Mouse (Mus musculus): ENCODE results near the gene Elk3. TPM values are rescaled to one million over a fixed set of nuclear protein-coding genes. Genes with fewer than 3 reads are reported as not detected.

Gene Elk3
- polyA plus RNA-seq, 1 experiment: 0.10 TPM

- TF ChIP-seq TAL1 (IDR thresholded peaks at IDR 0.05; ENCODE audit: low read length): no peak
- no peak for TF ChIP-seq GATA1 (IDR thresholded peaks at IDR 0.05; ENCODE audit: low read length)
Measured at GRCm38 (mm10) chr10:93306367-93306766, 4.6 kb downstream of the Elk3 start.

GRCm38 (mm10) chr10:93305946-93306345 is 5.0 kb downstream of the Elk3 start:
- Histone ChIP-seq H3K9me3 (ENCODE audit: control insufficient read depth, low read length) (no peaks in the 10 kb centered on the region; the same call in 1 of the 2 replicates), H3K36me3 (ENCODE audit: control insufficient read depth) (no peaks in the 10 kb centered on the region), H3K27me3 (ENCODE audit: control insufficient read depth) (peaks cover 29% of the 10 kb centered on the region), H3K4me1 (ENCODE audit: control insufficient read depth) (peaks cover 2% of the 10 kb centered on the region), H3K4me3 (replicated peaks) (no peak overlapping the region)
- TF ChIP-seq TAL1 (IDR thresholded peaks at IDR 0.05; ENCODE audit: low read length): no peak
- TF ChIP-seq GATA1 (IDR thresholded peaks at IDR 0.05; ENCODE audit: low read length): no peak

More at GRCm38 (mm10) chr10:93306367-93306766, 4.6 kb downstream of the Elk3 start:
- Histone ChIP-seq H3K36me3 (ENCODE audit: control insufficient read depth) (no peaks in the 10 kb centered on the region), H3K27me3 (ENCODE audit: control insufficient read depth) (peaks cover 34% of the 10 kb centered on the region), H3K4me1 (ENCODE audit: control insufficient read depth) (peaks cover 2% of the 10 kb centered on the region), H3K4me3 (replicated peaks) (no peak overlapping the region), H3K9me3 (ENCODE audit: control insufficient read depth, low read length) (no peaks in the 10 kb centered on the region; the same call in 1 of the 2 replicates)

GRCm38 (mm10) chr10:93303231-93303630 is 7.7 kb downstream of the Elk3 start:
- TF ChIP-seq TAL1 (IDR thresholded peaks at IDR 0.05; ENCODE audit: low read length) (no peak), GATA1 (IDR thresholded peaks at IDR 0.05; ENCODE audit: low read length) (no peak)
- Histone ChIP-seq H3K4me1 (ENCODE audit: control insufficient read depth) (no peaks in the 10 kb centered on the region), H3K9me3 (ENCODE audit: control insufficient read depth, low read length) (no peaks in the 10 kb centered on the region), H3K27me3 (ENCODE audit: control insufficient read depth) (peaks cover 6% of the 10 kb centered on the region), H3K36me3 (ENCODE audit: control insufficient read depth) (no peaks in the 10 kb centered on the region), H3K4me3 (replicated peaks) (no peak overlapping the region)

GRCm38 (mm10) chr10:93301831-93302230 is 9.1 kb downstream of the Elk3 start:
- H3K4me1 ChIP-seq (ENCODE audit: control insufficient read depth): no peaks in the 10 kb centered on the region
- no peaks in the 10 kb centered on the region for H3K36me3 ChIP-seq (ENCODE audit: control insufficient read depth)
- H3K27me3 ChIP-seq (ENCODE audit: control insufficient read depth): peaks cover 6% of the 10 kb centered on the region; the same call in 1 of the 2 replicates
- H3K9me3 ChIP-seq (ENCODE audit: control insufficient read depth, low read length): no peaks in the 10 kb centered on the region
- H3K4me3 ChIP-seq (replicated peaks): no peak overlapping the region
- no peak for TF ChIP-seq TAL1 (IDR thresholded peaks at IDR 0.05; ENCODE audit: low read length)

- TF ChIP-seq TAL1 (IDR thresholded peaks at IDR 0.05; ENCODE audit: low read length): no peak
- no peak for TF ChIP-seq GATA1 (IDR thresholded peaks at IDR 0.05; ENCODE audit: low read length)
- no peaks in the 10 kb centered on the region for H3K9me3 ChIP-seq (ENCODE audit: control insufficient read depth, low read length)
- H3K4me3 ChIP-seq (replicated peaks): no peak overlapping the region
- H3K4me1 ChIP-seq (ENCODE audit: control insufficient read depth): no peaks in the 10 kb centered on the region
- H3K27me3 ChIP-seq (ENCODE audit: control insufficient read depth): peaks cover 30% of the 10 kb centered on the region
- no peaks in the 10 kb centered on the region for H3K36me3 ChIP-seq (ENCODE audit: control insufficient read depth)
Measured at GRCm38 (mm10) chr10:93298208-93298607, 12.7 kb downstream of the Elk3 start.

GRCm38 (mm10) chr10:93297774-93298173 is 13.2 kb downstream of the Elk3 start:
- TF ChIP-seq TAL1 (IDR thresholded peaks at IDR 0.05; ENCODE audit: low read length) (no peak), GATA1 (IDR thresholded peaks at IDR 0.05; ENCODE audit: low read length) (no peak)
- Histone ChIP-seq H3K27me3 (ENCODE audit: control insufficient read depth) (peaks cover 34% of the 10 kb centered on the region), H3K36me3 (ENCODE audit: control insufficient read depth) (no peaks in the 10 kb centered on the region), H3K4me3 (replicated peaks) (no peak overlapping the region), H3K9me3 (ENCODE audit: control insufficient read depth, low read length) (no peaks in the 10 kb centered on the region), H3K4me1 (ENCODE audit: control insufficient read depth) (no peaks in the 10 kb centered on the region)

GRCm38 (mm10) chr10:93294547-93295219 is 16.3 kb downstream of the Elk3 start:
- H3K4me3 ChIP-seq (replicated peaks): no peak overlapping the region

GRCm38 (mm10) chr10:93293621-93294020 is 17.3 kb downstream of the Elk3 start:
- H3K4me3 ChIP-seq (replicated peaks): no peak overlapping the region
- peaks cover 35% of the 10 kb centered on the region for H3K27me3 ChIP-seq (ENCODE audit: control insufficient read depth)
- TF ChIP-seq TAL1 (IDR thresholded peaks at IDR 0.05; ENCODE audit: low read length) (no peak), GATA1 (IDR thresholded peaks at IDR 0.05; ENCODE audit: low read length) (no peak)
- no peaks in the 10 kb centered on the region for H3K36me3 ChIP-seq (ENCODE audit: control insufficient read depth)
- H3K4me1 ChIP-seq (ENCODE audit: control insufficient read depth): peaks cover 4% of the 10 kb centered on the region
- H3K9me3 ChIP-seq (ENCODE audit: control insufficient read depth, low read length): no peaks in the 10 kb centered on the region

More at GRCm38 (mm10) chr10:93294547-93295219, 16.3 kb downstream of the Elk3 start:
- no peaks in the 10 kb centered on the region for H3K9me3 ChIP-seq (ENCODE audit: control insufficient read depth, low read length)
- H3K4me1 ChIP-seq (ENCODE audit: control insufficient read depth): peaks cover 4% of the 10 kb centered on the region
- TF ChIP-seq GATA1 (IDR thresholded peaks at IDR 0.05; ENCODE audit: low read length) (no peak), TAL1 (IDR thresholded peaks at IDR 0.05; ENCODE audit: low read length) (no peak)
- H3K36me3 ChIP-seq (ENCODE audit: control insufficient read depth): no peaks in the 10 kb centered on the region
- H3K27me3 ChIP-seq (ENCODE audit: control insufficient read depth): peaks cover 38% of the 10 kb centered on the region

GRCm38 (mm10) chr10:93291843-93292242 is 19.1 kb downstream of the Elk3 start:
- Histone ChIP-seq H3K36me3 (ENCODE audit: control insufficient read depth) (no peaks in the 10 kb centered on the region), H3K4me1 (ENCODE audit: control insufficient read depth) (peaks cover 6% of the 10 kb centered on the region), H3K4me3 (replicated peaks) (no peak overlapping the region), H3K9me3 (ENCODE audit: control insufficient read depth, low read length) (no peaks in the 10 kb centered on the region), H3K27me3 (ENCODE audit: control insufficient read depth) (peaks cover 33% of the 10 kb centered on the region)
- no peak for TF ChIP-seq GATA1 (IDR thresholded peaks at IDR 0.05; ENCODE audit: low read length)
- no peak for TF ChIP-seq TAL1 (IDR thresholded peaks at IDR 0.05; ENCODE audit: low read length)

Measured in erythroblast, embryonic 14.5 days (primary cell).